Mouse (Mus musculus) neural tube, embryonic 13.5 days (tissue): ENCODE data around the gene Hpdl. TPM values are rescaled to one million over a fixed set of nuclear protein-coding genes. Genes with fewer than 3 reads are reported as not detected.
"Not testable (repeated sequence)": the region's sequence is repeated elsewhere in the genome, so short reads cannot be mapped to it uniquely, and the experiment has no call there.

ENCODE experiments used
- ATAC-seq: fragments of 200-750 bp; cut with Nextera tagmentation; 2 replicates; pipeline ENCODE4 v1.8.0; 2017; ENCODE audit warnings: low read depth, mild to moderate bottlenecking, moderate TSS enrichment, moderate library complexity
- H3K27ac ChIP-seq: fragments of 300-500 bp; sonication (generic); replicated peaks from 2 replicates; pipeline ENCODE4 v1.5.1; 2015; ENCODE audit warnings: moderate library complexity, mild to moderate bottlenecking, inconsistent platforms
- H3K27me3 ChIP-seq: fragments of 300-500 bp; sonication (generic); 2 replicates; pipeline ENCODE4 v1.6.1; 2015; ENCODE audit warnings: mild to moderate bottlenecking, inconsistent platforms
- H3K36me3 ChIP-seq: fragments of 300-500 bp; sonication (generic); 2 replicates; pipeline ENCODE4 v1.6.1; 2015; ENCODE audit warnings: mild to moderate bottlenecking, inconsistent platforms
- H3K4me1 ChIP-seq: fragments of 300-500 bp; sonication (generic); replicated peaks from 2 replicates; pipeline ENCODE4 v1.6.1; 2015; ENCODE audit warnings: inconsistent platforms
- H3K4me2 ChIP-seq: fragments of 300-500 bp; sonication (generic); 2 replicates; pipeline ENCODE4 v1.6.1; 2015; ENCODE audit warnings: inconsistent platforms, mild to moderate bottlenecking, moderate library complexity
- H3K4me3 ChIP-seq: fragments of 300-500 bp; sonication (generic); 2 replicates; pipeline ENCODE4 v1.5.1; 2015; ENCODE audit warnings: mild to moderate bottlenecking, inconsistent platforms
- H3K9ac ChIP-seq: fragments of 300-500 bp; sonication (generic); 2 replicates; pipeline ENCODE4 v1.6.1; 2015; ENCODE audit warnings: moderate library complexity, mild to moderate bottlenecking, inconsistent platforms
- H3K9me3 ChIP-seq: fragments of 300-500 bp; sonication (generic); 2 replicates; pipeline ENCODE4 v1.6.1; 2016; ENCODE audit warnings: inconsistent platforms
- WGBS: fragments of 180-500 bp; shearing (Covaris S2); methylation state at CpG from one replicate; pipeline ENCODE4 v1.1.7; 2015; 5-methylcytosine and 5-hydroxymethylcytosine counted together
- polyA plus RNA-seq: library from polyadenylated mRNA; unstranded; fragments of >200 nt; fragmentation: Nextera tagmentation; extraction: Ambion mirVana; gene quantifications from 2 replicates; pipeline ENCODE4 v1.2.1, GENCODE M21; 2015

Gene Hpdl
- 1.2 and 2.7 TPM in 2 replicates for polyA plus RNA-seq

- H3K27me3 ChIP-seq, result peaks cover 26% of the 10 kb centered on the region
- no peaks in the 10 kb centered on the region; the same call in 1 of the 2 replicates for H3K36me3 ChIP-seq
- H3K4me1 ChIP-seq, result peaks cover 29% of the 10 kb centered on the region
- WGBS, result 11% methylated on average over 9 of the region's 9 CpGs
- no peak for ATAC-seq
- H3K27ac ChIP-seq, result no peak within 1 kb of the TSS
- H3K4me2 ChIP-seq, result peak within 1 kb of the TSS; percentile 90
- H3K9me3 ChIP-seq, result no peaks in the 10 kb centered on the region
- peak within 1 kb of the TSS; percentile 67 for H3K9ac ChIP-seq
- peak within 1 kb of the TSS; percentile 43 for H3K4me3 ChIP-seq
These were observed at the start of gene Hpdl for GRCm38 (mm10) chr4:116821694-116822016. Gene Hpdl (minus strand): TSS chr4:116821707.

GRCm38 (mm10) chr4:116869898-116870297 lies 48.4 kb upstream of the Hpdl start:
- H3K4me1 ChIP-seq, result no peaks in the 10 kb centered on the region
- H3K27me3 ChIP-seq, result no peaks in the 10 kb centered on the region
- no peak for ATAC-seq
- WGBS, result 85% methylated on average over 3 of the region's 3 CpGs
- H3K9me3 ChIP-seq, result no peaks in the 10 kb centered on the region
- no peak overlapping the region for H3K4me2 ChIP-seq
- H3K36me3 ChIP-seq, result no peaks in the 10 kb centered on the region
- H3K4me3 ChIP-seq, result no peak overlapping the region
- H3K9ac ChIP-seq, result no peak overlapping the region
- no peak overlapping the region for H3K27ac ChIP-seq

GRCm38 (mm10) chr4:116862023-116862422 lies 40.5 kb upstream of the Hpdl start:
- Histone ChIP-seq H3K9me3 (no peaks in the 10 kb centered on the region), H3K27ac (no peak overlapping the region), H3K27me3 (no peaks in the 10 kb centered on the region), H3K4me3 (no peak overlapping the region), H3K36me3 (no peaks in the 10 kb centered on the region), H3K4me1 (no peaks in the 10 kb centered on the region), H3K4me2 (no peak overlapping the region), H3K9ac (no peak overlapping the region)
- no peak for ATAC-seq
- WGBS, result 69% methylated on average over 8 of the region's 8 CpGs

- H3K9me3 ChIP-seq, result no peaks in the 10 kb centered on the region
- no peak for ATAC-seq
- WGBS, result 56% methylated on average over 5 of the region's 5 CpGs
These were observed 38.2 kb upstream of the Hpdl start for GRCm38 (mm10) chr4:116859711-116860110.

GRCm38 (mm10) chr4:116857203-116857602 lies 35.7 kb upstream of the Hpdl start:
- H3K27me3 ChIP-seq, result no peaks in the 10 kb centered on the region
- peaks cover 4% of the 10 kb centered on the region; the same call in 1 of the 2 replicates for H3K4me1 ChIP-seq
- H3K27ac ChIP-seq, result no peak overlapping the region
- no peak overlapping the region for H3K4me3 ChIP-seq
- H3K4me2 ChIP-seq, result no peak overlapping the region
- 60% methylated on average over 10 of the region's 10 CpGs for WGBS
- no peak for ATAC-seq
- H3K9me3 ChIP-seq, result no peaks in the 10 kb centered on the region
- no peaks in the 10 kb centered on the region for H3K36me3 ChIP-seq
- H3K9ac ChIP-seq, result no peak overlapping the region

More at GRCm38 (mm10) chr4:116859711-116860110, 38.2 kb upstream of the Hpdl start:
- H3K4me1 ChIP-seq, result no peaks in the 10 kb centered on the region
- H3K9ac ChIP-seq, result no peak overlapping the region
- H3K4me2 ChIP-seq, result no peak overlapping the region
- no peak overlapping the region for H3K27ac ChIP-seq
- no peaks in the 10 kb centered on the region for H3K27me3 ChIP-seq
- H3K36me3 ChIP-seq, result no peaks in the 10 kb centered on the region
- no peak overlapping the region for H3K4me3 ChIP-seq

GRCm38 (mm10) chr4:116854286-116854685 lies 32.8 kb upstream of the Hpdl start:
- H3K4me2 ChIP-seq, result no peak overlapping the region
- H3K4me1 ChIP-seq, result peaks cover 4% of the 10 kb centered on the region; the same call in 1 of the 2 replicates
- ATAC-seq, result no peak
- no peak overlapping the region for H3K4me3 ChIP-seq
- H3K36me3 ChIP-seq, result no peaks in the 10 kb centered on the region
- no peak overlapping the region for H3K9ac ChIP-seq
- H3K27me3 ChIP-seq, result no peaks in the 10 kb centered on the region
- no peak overlapping the region for H3K27ac ChIP-seq
- WGBS, result 21% methylated on average over 2 of the region's 2 CpGs
- no peaks in the 10 kb centered on the region for H3K9me3 ChIP-seq

- Histone ChIP-seq H3K4me1 (peaks cover 4% of the 10 kb centered on the region; the same call in 1 of the 2 replicates), H3K36me3 (no peaks in the 10 kb centered on the region), H3K4me3 (no peak overlapping the region), H3K9ac (no peak overlapping the region), H3K9me3 (no peaks in the 10 kb centered on the region), H3K4me2 (no peak overlapping the region), H3K27ac (no peak overlapping the region), H3K27me3 (no peaks in the 10 kb centered on the region)
- 82% methylated on average over 3 of the region's 3 CpGs for WGBS
- ATAC-seq, result no peak
These were observed 28.4 kb upstream of the Hpdl start for GRCm38 (mm10) chr4:116849901-116850300.

GRCm38 (mm10) chr4:116844324-116844723 lies 22.8 kb upstream of the Hpdl start:
- no peak overlapping the region for H3K27ac ChIP-seq
- H3K4me2 ChIP-seq, result no peak overlapping the region
- H3K9ac ChIP-seq, result no peak overlapping the region
- no peak overlapping the region for H3K4me3 ChIP-seq
- WGBS, result 93% methylated on average over 3 of the region's 3 CpGs
- no peaks in the 10 kb centered on the region for H3K36me3 ChIP-seq
- no peaks in the 10 kb centered on the region for H3K27me3 ChIP-seq
- ATAC-seq, result no peak
- H3K4me1 ChIP-seq, result no peaks in the 10 kb centered on the region
- H3K9me3 ChIP-seq, result no peaks in the 10 kb centered on the region

GRCm38 (mm10) chr4:116840841-116841240 lies 19.3 kb upstream of the Hpdl start:
- Histone ChIP-seq H3K9me3 (no peaks in the 10 kb centered on the region), H3K4me3 (no peak overlapping the region), H3K36me3 (no peaks in the 10 kb centered on the region), H3K27ac (no peak overlapping the region), H3K4me1 (no peaks in the 10 kb centered on the region), H3K9ac (no peak overlapping the region), H3K4me2 (no peak overlapping the region), H3K27me3 (no peaks in the 10 kb centered on the region)
- no peak for ATAC-seq
- 88% methylated on average over 6 of the region's 6 CpGs for WGBS

GRCm38 (mm10) chr4:116840096-116840495 lies 18.6 kb upstream of the Hpdl start:
- not testable (repeated sequence) for ATAC-seq, H3K27ac ChIP-seq, H3K27me3 ChIP-seq, H3K9ac ChIP-seq, H3K4me3 ChIP-seq, H3K9me3 ChIP-seq, H3K4me1 ChIP-seq, H3K36me3 ChIP-seq
- WGBS, result 39% methylated on average over 22 of the region's 29 CpGs
- 0 out of 2 replicates have a peak overlapping the region, but pooled peaks have one; percentile 20 for H3K4me2 ChIP-seq

- H3K4me2 ChIP-seq, result no peak overlapping the region
- no peak overlapping the region for H3K4me3 ChIP-seq
- no peaks in the 10 kb centered on the region for H3K36me3 ChIP-seq
- H3K27ac ChIP-seq, result no peak overlapping the region
- H3K9me3 ChIP-seq, result no peaks in the 10 kb centered on the region
- H3K4me1 ChIP-seq, result no peaks in the 10 kb centered on the region
- no peak for ATAC-seq
- H3K27me3 ChIP-seq, result no peaks in the 10 kb centered on the region
- no peak overlapping the region for H3K9ac ChIP-seq
- 21% methylated on average over 2 of the region's 2 CpGs for WGBS
These were observed 17.5 kb upstream of the Hpdl start for GRCm38 (mm10) chr4:116838999-116839398.

GRCm38 (mm10) chr4:116830070-116830368 lies 8.5 kb upstream of the Hpdl start:
- Histone ChIP-seq H3K27me3 (no peaks in the 10 kb centered on the region), H3K4me1 (peaks cover 30% of the 10 kb centered on the region), H3K4me2 (no peak overlapping the region), H3K9ac (peak overlapping the region; percentile 23), H3K36me3 (no peaks in the 10 kb centered on the region), H3K4me3 (no peak overlapping the region), H3K27ac (peak overlapping the region; percentile 86), H3K9me3 (no peaks in the 10 kb centered on the region)
- WGBS, result 9% methylated on average over 6 of the region's 6 CpGs
- ATAC-seq, result peak; percentile 71; the same call in 1 of the 2 replicates

- peak overlapping the region; percentile 86 for H3K27ac ChIP-seq
- ATAC-seq, result peak; percentile 24; the same call in 1 of the 2 replicates
- H3K4me1 ChIP-seq, result peaks cover 32% of the 10 kb centered on the region
- no peaks in the 10 kb centered on the region for H3K9me3 ChIP-seq
- WGBS, result 18% methylated on average over 6 of the region's 6 CpGs
- peak overlapping the region; percentile 23 for H3K9ac ChIP-seq
- H3K36me3 ChIP-seq, result no peaks in the 10 kb centered on the region
- H3K4me3 ChIP-seq, result no peak overlapping the region
- H3K4me2 ChIP-seq, result no peak overlapping the region
- no peaks in the 10 kb centered on the region for H3K27me3 ChIP-seq
These were observed 8.0 kb upstream of the Hpdl start for GRCm38 (mm10) chr4:116829364-116830069.
